Mouse (Mus musculus) thymus, postnatal 10 days (tissue): ENCODE measurements around the gene Sytl3.

Experiments used
- DNase-seq, 2 experiments: peaks; one replicate each; pipeline ENCODE4 v3.0.0; 2021; ENCODE audit warnings: low spot score in 2 of 2

Gene Sytl3

DNA sequence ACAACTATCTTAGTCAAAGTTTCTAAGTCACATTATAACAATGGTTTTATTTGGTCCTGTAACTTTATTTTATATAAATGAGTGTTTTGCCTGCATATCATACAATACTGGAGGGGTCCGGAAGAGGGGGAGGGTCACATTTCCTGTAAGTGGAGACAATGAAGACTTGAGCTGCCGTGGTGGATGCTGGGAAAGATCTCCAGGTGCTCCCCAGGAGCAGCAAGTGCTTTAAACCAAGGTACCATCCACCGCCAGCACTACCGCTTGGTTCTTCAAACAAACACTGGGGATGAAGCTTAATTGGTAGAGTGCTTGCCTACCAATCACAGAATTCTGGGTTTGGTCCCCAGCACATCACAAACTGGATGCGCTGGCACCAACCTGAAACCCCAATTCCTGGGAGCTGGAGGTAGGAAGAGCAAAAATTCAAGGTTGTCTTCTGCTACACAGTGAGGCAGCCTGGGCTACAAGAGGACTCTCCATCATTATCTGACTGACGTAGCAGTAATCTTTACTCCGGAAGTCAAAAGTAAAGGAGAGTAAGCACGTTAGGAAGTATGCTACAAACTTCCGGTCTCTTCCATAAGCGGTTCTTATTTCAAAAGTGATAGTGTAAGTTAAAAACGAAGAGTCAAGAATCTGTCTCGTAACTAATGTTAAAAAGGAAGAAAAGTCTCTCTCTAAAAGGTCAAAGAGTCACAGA is 118.9 kb downstream of the Sytl3 start:
- DNase-seq = peak; percentile 70 to 71

DNA sequence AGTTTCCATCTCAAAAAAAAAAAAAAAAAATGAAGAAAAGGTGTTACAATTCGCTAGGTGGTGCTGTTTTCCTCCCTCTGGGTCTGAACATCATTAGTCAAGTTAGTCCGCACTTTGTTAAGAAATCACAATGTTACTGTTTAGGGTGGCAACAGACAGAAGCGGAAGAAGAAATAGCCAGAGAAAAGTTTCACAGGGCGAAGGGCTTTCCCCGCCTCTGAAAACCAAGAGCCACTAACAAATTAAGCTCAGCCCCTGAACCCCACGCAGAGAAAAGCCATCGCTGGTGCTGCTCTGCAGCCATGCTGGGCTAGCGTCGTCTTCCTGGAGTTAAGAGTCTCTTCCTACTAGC is 119.4 kb downstream of the Sytl3 start:
- peak in 1 of 2 experiments; percentile 56 for DNase-seq

DNA sequence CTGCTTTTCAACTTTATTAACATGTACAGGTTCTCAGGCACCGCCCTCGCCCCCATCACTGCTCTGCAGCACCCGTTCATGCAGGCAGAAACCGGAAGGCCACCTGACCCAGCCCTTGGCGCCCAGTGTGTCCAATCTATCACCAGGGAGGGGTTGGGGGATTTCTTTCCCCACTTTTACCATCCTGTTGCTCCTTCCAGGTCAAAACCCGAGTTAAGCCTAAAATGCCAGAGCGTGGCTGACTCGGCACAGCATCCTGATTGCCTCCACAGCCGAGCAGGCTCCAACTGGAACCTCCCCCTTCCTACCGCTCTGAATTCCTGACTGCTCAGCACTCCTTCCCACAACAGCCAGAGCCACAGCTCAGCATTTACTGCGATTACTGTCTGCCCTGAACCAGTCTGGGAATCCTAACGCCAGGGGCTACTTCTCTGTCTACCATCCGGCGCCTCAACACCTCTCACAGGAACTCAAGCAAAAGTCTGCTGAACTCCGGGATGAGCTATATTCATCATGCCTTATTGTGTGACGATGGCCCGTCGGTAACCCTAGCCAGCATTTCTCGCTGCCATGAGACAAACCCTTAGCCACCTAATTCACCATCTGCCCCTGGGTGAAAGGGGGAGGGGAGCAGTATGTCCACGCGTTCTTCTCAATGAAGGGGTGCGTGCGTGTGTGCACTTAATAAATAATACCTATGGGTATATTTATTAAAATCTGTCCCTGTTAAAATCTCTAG is 120.0 kb downstream of the Sytl3 start:
- peak; percentile 42 to 46 for DNase-seq

DNA sequence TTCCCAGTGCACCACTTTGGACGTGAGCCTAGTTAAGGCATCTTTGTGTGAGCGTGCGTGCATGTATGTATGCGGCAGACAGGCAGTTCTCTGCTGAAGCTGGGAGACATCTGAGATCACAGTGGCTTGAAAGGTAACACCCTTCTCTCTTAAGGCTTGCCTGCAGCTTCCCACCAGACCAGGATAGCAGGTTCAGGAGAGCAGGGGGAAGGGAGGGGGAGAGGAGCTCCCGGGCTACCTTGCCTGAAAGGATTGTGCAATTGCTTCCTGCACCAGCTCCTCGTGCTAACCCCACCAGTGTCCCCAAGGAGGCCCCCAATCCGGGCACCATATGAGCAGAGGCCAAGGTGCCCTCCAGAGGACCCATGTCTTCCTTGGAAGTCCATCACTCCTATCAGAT is 120.7 kb downstream of the Sytl3 start:
- no peak for DNase-seq

DNA sequence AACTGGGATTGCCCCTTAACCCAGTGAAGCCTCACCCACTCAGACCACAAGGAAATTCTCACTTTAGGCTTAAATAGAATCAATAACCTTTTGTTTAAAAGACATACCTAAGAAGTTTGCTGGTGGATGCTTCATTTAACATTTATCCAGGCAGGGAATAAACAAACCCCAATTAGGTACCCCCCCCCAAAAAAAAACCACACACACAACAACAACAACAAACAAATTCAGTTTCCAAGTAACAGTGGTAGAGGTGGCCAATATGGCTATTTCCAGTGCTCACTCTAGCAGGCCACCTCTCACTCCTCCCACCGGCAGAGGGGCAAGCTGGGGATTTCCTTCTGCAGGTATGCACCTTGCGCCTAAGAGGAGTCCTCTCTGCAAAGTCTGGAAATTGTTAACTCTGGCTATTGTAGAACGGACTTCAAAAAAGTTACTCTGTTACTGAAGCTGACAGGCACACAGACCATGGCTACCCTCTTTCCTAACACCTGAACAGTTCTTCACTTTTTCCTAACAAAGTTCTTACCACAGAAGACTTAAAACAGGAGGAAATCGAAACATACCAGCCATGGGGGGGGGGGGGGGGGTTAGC is 121.7 kb downstream of the Sytl3 start:
- no peak for DNase-seq

DNA sequence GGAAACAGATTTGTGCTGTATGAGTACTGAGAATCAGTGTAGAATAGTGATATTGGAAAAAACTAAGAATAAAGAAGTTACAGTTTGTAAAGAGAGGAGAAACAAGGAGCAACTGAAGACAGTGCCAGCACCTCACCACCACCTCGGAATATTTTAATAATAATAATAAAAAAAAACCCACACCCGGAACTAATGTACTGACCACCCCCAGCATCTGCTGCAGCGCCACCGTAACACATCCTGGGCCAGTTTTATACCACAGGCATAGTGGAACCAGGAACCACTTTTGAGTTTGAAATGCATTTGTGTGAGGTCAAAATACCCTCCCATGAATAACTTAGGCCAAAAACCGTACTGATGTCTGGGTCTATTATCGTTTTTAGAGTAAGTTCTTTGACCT is 122.4 kb downstream of the Sytl3 start:
- DNase-seq = no peak

DNA sequence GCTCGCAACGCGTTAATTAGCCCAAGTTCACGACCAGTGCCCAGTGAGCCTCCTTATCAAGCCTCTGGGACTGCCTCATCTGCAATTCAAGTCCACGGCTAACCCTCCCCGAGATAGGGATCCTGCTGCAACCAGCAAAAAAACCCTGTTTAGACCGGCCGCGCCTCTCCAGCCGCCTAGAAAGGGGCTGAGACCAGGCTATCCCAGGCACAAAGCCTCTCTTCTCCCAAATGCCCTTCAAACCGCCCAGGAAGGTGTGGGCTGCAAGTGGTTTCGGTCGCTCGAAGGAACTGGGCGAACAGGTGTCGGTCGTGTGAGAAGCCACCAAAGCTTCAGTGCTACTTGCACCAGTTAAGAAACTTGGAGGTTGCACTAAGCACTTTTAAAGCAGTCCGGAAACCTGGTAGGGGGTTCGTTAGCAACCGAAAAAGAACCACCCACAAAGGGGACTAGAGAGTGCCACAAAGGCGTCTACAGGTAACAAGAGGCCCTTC is 123.2 kb downstream of the Sytl3 start:
- peak; percentile 41 to 52 for DNase-seq

DNA sequence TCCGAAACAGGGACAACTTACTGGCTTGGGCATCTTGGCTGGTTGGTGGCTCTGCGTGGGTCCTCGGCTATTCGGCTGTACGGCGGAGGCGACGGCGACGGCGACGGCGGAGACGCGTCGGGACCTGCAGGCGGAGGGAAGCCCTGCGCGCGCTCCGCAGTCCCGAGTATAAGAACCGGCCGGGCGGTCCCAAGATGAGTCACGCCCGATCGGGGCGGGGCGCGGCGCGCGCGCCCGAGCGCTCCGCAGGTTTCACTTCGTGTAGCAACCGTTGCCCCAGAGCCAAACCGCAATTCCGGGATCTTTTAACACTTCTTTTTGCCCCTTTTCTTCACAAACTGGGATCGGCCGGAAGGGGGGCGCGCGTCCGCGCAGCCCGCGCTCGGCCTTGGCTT is 123.7 kb downstream of the Sytl3 start, which contains the start of gene Ezr:
Gene Ezr, minus strand, starts transcription at position 174 of the 395 bp plus-strand sequence.
- DNase-seq = peak; percentile 91 to 93

DNA sequence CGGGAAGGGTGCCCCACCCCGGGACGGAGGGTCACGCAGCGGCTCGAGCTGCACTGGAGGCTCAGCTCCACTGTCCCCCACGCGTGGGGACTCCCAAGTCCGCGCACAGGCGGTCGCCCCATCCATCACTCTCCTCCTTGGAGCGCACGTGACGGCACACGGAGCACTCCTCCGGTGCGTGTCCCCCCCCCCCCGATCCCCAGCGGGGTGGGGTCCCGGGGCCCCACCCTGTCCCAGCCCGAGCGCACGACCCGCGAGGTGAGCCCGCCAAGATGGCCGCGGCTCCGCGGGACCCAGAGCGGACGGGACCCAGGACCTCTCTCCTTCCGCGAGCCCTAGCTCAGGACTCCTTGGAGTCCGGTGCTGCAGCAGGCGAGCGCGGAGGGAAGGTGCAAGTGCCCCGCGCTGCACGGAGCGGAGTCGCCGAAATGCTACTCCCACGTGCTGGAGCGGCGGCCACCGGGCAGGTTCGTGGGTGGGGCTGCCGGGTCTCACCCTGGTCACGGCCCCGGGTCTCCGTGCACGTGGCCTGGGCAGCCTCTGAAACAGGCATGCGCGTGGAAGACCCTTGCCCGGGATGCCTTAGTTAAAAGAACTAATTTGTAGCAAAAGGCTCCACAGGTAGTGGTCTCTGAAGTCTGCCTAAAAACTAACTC is 124.2 kb downstream of the Sytl3 start:
- DNase-seq = peak; percentile 48 to 52

DNA sequence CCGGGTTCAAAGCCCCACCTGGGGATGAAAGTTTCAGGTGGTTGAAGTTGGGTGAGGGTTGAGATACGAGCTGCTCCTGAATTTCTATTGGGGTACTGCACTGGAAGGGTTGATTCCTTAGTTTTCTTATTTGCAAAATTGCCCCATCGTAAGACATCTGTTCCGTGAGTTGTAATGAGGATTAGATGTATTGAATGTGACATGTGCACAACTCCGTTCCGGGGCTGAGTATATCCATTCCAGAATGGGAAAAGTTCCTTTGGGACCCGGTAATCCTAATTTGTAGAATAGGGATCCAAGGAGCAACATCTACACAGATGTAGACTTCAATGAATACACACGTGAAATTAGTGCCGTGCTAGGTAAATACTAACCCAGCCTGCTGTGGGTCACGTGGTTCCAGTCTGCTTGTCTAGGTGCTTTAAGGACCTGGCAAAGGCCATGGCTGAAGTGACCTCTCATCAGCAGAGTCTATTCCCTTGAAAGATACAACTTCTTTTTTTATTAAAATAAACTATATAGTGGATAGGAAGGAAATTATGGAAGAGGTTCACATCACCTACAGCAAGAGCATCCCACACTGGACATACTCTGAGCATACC is 125.0 kb downstream of the Sytl3 start:
- no peak for DNase-seq

DNA sequence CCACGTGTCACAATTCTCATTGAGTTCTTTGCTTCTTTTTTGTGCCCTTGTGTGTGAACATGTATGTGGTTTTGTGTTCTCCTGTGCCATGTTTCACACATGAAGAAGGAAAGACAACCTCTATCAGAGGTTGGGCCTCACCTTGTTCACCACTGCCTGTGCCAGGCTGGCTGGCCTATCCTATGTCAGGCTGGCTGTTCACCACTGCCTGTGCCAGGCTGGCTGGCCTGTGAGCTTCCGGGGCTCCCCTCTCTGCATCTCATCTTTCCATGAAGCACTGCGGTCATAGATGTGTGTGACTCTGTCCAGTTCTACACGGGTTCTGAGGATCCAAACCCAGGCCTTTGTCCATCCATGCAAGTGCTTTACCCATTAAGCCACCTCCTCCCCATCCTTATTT is 128.3 kb downstream of the Sytl3 start:
- DNase-seq = no peak
